Mouse (Mus musculus): ENCODE measurements at regions not wholly inside any gene's neighbourhood (a gene's known extent, or its start where the extent isn't known, plus 50 kb on each side); places are given as distances from the start of the nearest gene placed in this dataset.

GRCm38 (mm10) chr14:97694238-97694637 is 475.3 kb downstream of the Dach1 start:
- no peak for DNase-seq

DNA sequence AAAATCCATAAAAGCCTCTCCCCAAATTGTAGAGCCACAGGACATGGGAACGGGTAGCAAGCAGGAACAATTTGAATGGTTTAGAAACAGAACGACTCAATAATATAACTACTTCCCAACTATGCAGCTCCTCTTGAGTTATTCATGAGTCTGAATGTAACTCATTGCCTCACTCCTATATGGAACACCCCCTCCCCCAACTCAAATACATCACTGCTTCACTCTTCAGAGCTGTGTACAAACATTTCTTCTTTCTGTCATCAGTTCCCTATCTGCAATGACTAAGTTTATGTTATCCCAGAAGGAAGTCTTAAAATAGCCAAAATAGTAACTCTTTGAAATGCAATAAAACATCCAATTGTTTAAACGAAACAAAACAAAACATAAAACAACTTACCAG is 484.9 kb downstream of the Dach1 start:
- no peak for DNase-seq

GRCm38 (mm10) chr14:97667806-97668205 is 501.8 kb downstream of the Dach1 start:
- peak; percentile 19 for DNase-seq

DNA sequence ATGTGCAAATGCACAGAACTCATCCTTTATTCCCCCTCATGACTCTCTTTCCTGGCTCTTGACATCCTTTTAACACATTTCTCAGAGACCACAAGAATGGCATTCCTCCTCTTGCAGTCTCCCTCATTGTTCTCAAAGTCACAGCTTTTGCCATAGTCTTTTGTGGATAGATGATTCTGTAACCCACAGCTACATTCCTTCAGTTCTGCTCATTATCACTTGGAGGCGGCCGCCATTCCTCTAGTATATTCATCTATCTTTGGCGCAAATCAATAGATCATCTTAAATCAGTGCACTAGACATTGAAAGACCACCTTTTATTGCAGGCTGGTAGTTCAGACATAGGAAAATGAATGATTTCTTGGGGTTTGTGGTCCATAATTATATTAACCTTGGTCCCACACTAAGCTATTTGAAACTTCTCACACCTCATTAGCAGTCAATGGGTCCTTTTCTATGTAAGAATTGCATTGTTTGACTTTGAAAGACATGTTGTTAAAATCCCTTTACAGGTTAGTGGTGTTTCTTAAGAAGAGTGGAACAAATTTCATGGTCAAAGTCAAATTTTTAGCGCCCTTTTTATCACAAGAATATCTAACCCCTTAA is 531.3 kb downstream of the Dach1 start:
- no peak for DNase-seq

- DNase-seq = no peak
Measured at GRCm38 (mm10) chr14:97611438-97611837, 558.1 kb downstream of the Dach1 start.

- DNase-seq = no peak
Measured at GRCm38 (mm10) chr14:97596694-97597093, 572.9 kb downstream of the Dach1 start.

DNA sequence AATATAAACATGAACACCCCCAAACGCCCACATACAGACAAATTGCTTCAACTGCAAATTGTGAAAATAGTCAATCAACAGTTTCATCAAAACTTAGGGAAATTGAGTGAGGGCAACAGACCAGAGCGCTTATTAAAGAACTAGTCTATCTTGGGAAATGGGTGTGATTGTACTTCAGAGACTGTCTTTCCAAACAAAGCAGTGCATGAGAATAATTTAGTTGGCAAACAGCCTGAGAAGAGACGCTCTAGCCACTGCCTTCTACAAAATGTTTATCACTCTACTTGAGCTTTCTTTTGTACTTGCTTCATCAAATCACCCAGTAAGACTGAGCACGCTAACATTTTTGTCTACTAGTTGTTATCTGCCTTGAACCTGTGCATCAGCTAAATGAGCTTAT is 581.0 kb downstream of the Dach1 start:
- peak; percentile 48 for DNase-seq

DNA sequence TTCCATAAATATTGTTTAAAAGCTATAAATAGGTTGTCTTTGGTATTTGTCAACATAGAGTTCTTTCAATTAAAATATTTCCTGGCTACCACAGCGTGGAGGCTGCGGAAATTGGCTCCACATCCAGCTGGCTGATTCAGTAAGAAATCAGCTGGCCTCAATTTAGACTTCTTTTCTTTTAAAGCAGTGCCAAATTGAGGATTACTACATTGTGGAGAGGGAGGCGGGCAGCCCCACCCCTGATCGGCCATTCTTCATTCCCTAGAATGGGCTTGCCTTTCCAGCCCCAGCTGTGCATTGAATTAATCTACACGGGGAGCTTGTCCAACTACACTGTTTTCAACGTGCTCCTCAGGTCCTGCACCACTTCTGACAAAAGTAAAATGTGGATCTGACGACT is 581.4 kb downstream of the Dach1 start:
- peak; percentile 68 for DNase-seq

GRCm38 (mm10) chr14:97586962-97587361 is 582.6 kb downstream of the Dach1 start:
- DNase-seq = peak; percentile 4

GRCm38 (mm10) chr14:97570274-97570673 is 599.3 kb downstream of the Dach1 start:
- DNase-seq = no peak

- no peak for DNase-seq
Measured at GRCm38 (mm10) chr14:97560121-97560907, 609.3 kb downstream of the Dach1 start.

DNA sequence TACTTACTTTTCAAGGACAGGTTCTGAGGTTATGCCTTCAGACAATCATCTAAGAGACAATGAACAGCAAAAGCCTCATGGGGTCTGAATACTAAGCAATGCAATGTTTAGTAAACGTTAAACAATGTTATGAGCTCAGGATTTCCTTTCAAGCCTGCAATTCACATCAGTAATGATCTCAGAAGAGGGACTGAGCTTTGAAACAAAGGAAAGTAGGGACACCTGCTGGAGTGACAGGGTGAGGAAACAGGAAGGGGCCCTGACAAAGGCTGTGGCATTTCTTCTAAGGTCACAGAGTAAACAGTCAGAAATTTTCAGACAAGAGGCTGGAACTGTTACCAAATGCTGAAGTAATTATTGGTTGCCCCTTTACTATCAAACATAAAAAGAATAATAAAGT is 610.0 kb downstream of the Dach1 start:
- DNase-seq = peak; percentile 65

DNA sequence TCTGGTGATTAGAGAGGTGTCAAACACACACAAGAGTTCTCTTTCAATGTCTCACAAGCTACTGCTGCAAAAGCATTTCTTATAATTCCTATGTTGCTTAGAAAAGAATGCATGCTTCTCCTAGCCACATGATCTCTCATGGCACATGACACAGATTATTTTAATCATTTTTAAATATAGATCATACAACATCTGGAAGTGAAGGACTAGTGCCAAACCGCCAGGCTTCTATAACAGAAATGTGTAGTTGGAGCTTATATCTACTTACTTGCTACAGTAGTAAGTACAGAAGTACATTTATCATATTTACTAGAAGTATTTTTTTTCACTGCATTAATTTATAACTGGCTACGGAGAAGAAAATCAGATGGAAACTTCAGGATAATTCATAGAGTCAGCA is 611.3 kb downstream of the Dach1 start:
- no peak for DNase-seq

DNA sequence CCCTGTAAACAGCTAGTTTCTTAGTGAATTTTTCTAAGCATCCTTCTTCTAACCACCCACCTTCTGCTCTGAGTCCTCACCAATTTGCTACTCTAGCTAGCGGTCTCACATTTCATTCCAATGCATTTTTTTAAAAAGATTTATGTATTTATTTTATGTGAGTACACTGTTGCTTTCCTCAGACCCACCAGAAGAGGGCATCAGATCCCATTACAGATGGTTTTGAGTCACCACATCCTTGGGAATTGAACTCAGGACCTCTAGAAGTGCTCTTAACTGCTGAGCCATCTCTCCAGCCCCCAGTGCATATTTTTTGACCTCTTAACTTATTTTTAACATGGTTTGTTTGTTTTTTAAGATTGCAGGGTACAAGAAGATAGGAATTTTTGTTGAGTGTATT is 611.7 kb downstream of the Dach1 start:
- no peak for DNase-seq

DNA sequence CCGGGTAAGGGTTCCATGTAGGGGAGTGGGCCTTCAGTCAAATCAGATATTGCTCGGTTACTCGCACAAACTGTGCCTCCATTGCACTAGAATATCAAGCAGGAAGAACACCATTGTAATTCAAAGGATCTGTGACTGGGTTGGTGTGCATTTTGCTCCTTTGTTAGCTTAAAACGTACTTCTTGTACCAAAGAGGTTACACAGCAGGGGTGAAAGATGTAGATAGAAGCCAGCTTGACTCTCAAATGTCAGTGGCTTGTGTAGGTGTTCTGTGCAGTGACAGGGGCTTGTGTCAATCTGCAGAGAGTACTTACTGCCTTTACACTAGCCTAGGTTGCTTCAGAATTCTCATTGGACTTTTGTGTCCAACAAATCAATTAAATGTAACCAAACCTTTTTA is 623.3 kb downstream of the Dach1 start:
- DNase-seq = no peak

DNA sequence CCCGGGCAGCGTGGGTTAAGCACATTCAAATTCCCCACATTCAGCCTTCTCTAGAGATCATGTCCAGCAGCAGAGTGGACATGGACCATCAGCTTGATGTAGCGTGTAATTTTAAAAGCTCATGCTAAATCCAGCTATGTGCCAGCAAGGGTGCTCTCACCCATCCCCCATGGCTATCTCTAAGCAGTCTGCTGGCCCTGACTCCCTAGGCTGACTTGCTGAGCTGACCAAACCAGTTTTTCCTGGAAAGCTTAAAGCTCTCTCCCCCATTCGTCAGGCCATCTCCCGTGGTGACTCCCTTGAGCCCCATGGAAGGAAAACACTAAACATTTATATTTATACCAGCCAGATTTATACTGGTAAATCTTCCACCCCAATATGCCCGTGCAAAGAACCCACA is 625.3 kb downstream of the Dach1 start:
- DNase-seq = no peak

DNA sequence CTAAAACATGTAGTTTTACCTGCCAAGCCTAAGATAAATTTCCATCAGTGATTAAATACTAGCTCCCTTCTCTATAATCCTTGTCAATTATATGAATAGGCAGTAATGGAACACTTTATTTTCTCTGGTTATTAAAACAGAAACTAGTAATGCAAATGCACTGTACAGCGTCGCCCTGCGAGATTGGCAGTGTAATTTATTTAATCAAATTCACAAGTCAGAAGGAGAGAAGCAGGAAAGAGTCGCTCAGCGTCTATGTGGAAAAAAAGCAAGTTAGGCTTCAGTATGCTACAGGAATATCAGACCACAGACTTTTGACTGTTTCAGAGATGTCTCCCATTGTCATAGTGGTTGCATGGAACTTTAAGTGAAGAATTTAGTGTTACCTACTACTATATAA is 632.6 kb downstream of the Dach1 start:
- no peak for DNase-seq

GRCm38 (mm10) chr14:97511318-97511717 is 658.2 kb downstream of the Dach1 start:
- no peak for DNase-seq

DNA sequence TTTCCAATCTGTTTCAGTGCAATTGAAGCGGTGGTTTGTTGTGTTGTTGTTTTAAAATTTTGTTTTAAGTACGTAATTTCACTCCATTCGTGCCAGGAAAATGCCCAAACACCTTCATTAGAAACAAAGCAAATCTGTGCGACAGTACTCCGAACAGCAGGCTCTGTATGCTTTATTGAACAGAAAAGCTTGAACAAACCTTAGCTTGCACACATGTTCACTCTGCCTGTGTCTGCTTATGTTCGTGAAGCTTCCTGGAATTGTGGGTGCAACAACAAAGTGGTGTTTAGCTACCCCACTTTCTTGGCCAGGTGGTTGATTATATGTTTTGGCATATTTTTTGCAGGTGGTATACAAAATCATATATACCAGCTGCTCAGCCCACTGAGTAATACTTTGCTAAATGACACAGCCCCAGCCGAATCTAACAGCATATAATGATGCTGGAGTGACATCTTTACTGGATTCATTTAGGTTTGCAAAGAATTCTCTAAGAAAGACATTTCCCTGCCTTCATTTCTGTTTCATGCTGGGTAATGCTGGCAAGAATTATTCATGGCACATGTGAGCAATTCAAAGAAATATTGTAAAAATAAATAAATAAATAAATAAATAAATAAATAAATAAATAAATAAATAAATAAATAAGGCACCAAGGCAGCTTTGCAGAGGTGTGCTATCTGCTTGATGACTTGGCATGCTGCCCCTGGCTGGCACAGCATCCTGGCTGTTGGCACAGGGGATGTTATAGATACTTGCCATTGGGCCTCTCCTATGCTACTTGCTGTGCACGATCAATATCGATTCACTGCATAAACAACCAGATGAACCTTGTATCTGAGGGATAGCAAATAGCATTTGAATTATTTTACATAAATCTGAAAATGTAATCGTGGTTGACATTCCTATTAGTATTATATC is 679.9 kb downstream of the Dach1 start:
- DNase-seq = no peak

DNA sequence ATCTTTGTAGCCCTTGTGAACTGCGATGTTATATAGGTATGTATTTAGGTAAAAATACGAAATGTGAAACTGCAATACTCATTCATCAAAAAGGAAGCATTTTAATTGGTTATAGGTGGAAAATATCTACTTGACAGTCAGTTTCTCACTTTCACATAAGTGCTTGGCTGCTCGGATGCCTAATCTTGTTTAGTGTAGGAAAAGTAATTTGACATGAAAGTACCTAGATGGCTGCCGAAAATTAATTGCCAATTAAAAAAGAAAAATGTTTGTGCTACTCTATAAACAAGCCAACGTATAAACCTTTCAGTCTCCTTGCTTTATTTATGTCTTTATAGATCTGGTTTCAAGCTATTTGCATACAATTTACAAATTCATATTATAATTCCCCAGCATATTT is 691.3 kb downstream of the Dach1 start:
- no peak for DNase-seq

- DNase-seq = no peak
Measured at GRCm38 (mm10) chr14:97450525-97451235, 718.9 kb downstream of the Dach1 start.

- peak; percentile 2 for DNase-seq
Measured at GRCm38 (mm10) chr14:97448617-97449016, 720.9 kb downstream of the Dach1 start.

DNA sequence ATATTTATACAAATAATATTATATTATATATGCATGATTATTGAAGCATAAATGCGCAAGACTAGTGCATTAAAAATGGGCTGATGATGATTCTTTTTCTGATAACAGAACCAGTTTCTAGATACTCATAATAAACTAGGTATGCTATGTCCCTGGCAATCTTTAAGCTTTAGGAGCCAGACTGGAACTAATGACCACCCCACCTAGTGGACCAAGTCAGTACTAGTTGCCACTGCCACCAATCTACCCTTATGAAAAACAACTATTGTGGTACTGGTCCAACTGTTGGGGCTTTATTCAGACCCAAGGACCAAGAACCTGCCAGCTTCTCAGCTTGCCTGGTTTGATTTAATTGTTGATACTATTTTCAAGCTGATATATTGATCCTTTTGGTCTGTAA is 722.8 kb downstream of the Dach1 start:
- DNase-seq = no peak
